Mouse (Mus musculus): ENCODE data around the gene Irak2.
"Not testable (repeated sequence)": the region's sequence is repeated elsewhere in the genome, so short reads cannot be mapped to it uniquely, and the experiment has no call there.

Irak2 gene

GRCm38 (mm10) chr6:113695766-113696355, 57.6 kb downstream of the Irak2 start:
- no peak for DNase-seq (ENCODE audit: low spot score in 2 of 2)

- peak; percentile 99 for DNase-seq (ENCODE audit: low spot score in 2 of 2)
These were observed 58.4 kb downstream of the Irak2 start, which contains the start of gene Tatdn2 for GRCm38 (mm10) chr6:113696582-113697221. Gene Tatdn2 (plus strand): TSS chr6:113697050.

GRCm38 (mm10) chr6:113697222-113698205, 59.2 kb downstream of the Irak2 start:
- peak; percentile 34 to 35 for DNase-seq (ENCODE audit: low spot score in 2 of 2)

- DNase-seq (ENCODE audit: low spot score in 2 of 2): no peak
These were observed 74.5 kb downstream of the Irak2 start for GRCm38 (mm10) chr6:113712718-113713117.

- not testable (repeated sequence) for DNase-seq (ENCODE audit: low spot score in 2 of 2)
These were observed 75.1 kb downstream of the Irak2 start for GRCm38 (mm10) chr6:113713389-113713788.

GRCm38 (mm10) chr6:113714276-113714675, 76.0 kb downstream of the Irak2 start:
- DNase-seq (ENCODE audit: low spot score in 2 of 2): peak; percentile 25 to 51

GRCm38 (mm10) chr6:113714797-113715196, 76.5 kb downstream of the Irak2 start:
- DNase-seq (ENCODE audit: low spot score in 2 of 2): no peak

GRCm38 (mm10) chr6:113717541-113717940, 79.3 kb downstream of the Irak2 start:
- DNase-seq (ENCODE audit: low spot score in 2 of 2): no peak

- no peak for DNase-seq (ENCODE audit: low spot score in 2 of 2)
These were observed 81.6 kb downstream of the Irak2 start, which contains the start of gene Ghrl for GRCm38 (mm10) chr6:113719878-113720277. Gene Ghrl (minus strand): TSS chr6:113719880.

- no peak for DNase-seq (ENCODE audit: low spot score in 2 of 2)
These were observed 82.8 kb downstream of the Irak2 start for GRCm38 (mm10) chr6:113721061-113721460.

GRCm38 (mm10) chr6:113728181-113728580, 89.9 kb downstream of the Irak2 start:
- DNase-seq (ENCODE audit: low spot score in 2 of 2): no peak

GRCm38 (mm10) chr6:113731296-113731695, 93.0 kb downstream of the Irak2 start:
- no peak for DNase-seq (ENCODE audit: low spot score in 2 of 2)

GRCm38 (mm10) chr6:113737318-113738046, 99.2 kb downstream of the Irak2 start:
- no peak for DNase-seq (ENCODE audit: low spot score in 2 of 2)

- peak; percentile 78 to 81 for DNase-seq (ENCODE audit: low spot score in 2 of 2)
These were observed 102.3 kb downstream of the Irak2 start, which contains the start of gene Sec13 for GRCm38 (mm10) chr6:113740236-113741217. Gene Sec13 (minus strand): TSS chr6:113740743.

GRCm38 (mm10) chr6:113741425-113741824, 103.2 kb downstream of the Irak2 start:
- DNase-seq (ENCODE audit: low spot score in 2 of 2): no peak

- no peak for DNase-seq (ENCODE audit: low spot score in 2 of 2)
These were observed 104.1 kb downstream of the Irak2 start for GRCm38 (mm10) chr6:113742321-113742720.

- DNase-seq (ENCODE audit: low spot score in 2 of 2): no peak
These were observed 104.8 kb downstream of the Irak2 start for GRCm38 (mm10) chr6:113743111-113743510.

Measured in spleen, postnatal 36 days (tissue).